Mouse (Mus musculus) liver, adult 2 months (tissue): ENCODE data around the gene Rplp2. TPM values are rescaled to one million over a fixed set of nuclear protein-coding genes. Genes with fewer than 3 reads are reported as not detected.

Experiments
- DNase-seq: peaks from one replicate; pipeline ENCODE4 v3.0.0-alpha.2; 2011; ENCODE audit warnings: low read depth, low spot score; ENCODE audit errors: extremely low read depth
- H3K27ac ChIP-seq: fragments of 200-500 bp; replicated peaks from 2 replicates; pipeline ENCODE4 v1.5.1; 2012; ENCODE audit warnings: low read depth, mild to moderate bottlenecking, control low read depth, inconsistent platforms, low read length; ENCODE audit not compliant: insufficient read depth
- H3K27me3 ChIP-seq: fragments of 200-500 bp; 2 replicates; pipeline ENCODE4 v1.6.1; 2012; ENCODE audit warnings: mild to moderate bottlenecking, moderate library complexity, low read length, inconsistent platforms; ENCODE audit not compliant: control insufficient read depth, insufficient read depth
- H3K36me3 ChIP-seq: fragments of 200-500 bp; 2 replicates; pipeline ENCODE4 v1.6.1; 2012; ENCODE audit warnings: low read length, inconsistent platforms; ENCODE audit not compliant: control insufficient read depth, insufficient read depth
- H3K4me1 ChIP-seq: fragments of 200-500 bp; 2 replicates; pipeline ENCODE4 v1.6.1; 2011; ENCODE audit warnings: low read length; ENCODE audit not compliant: control insufficient read depth, insufficient read depth
- H3K4me3 ChIP-seq: fragments of 200-500 bp; 2 replicates; pipeline ENCODE4 v1.5.1; 2011; ENCODE audit warnings: low read depth, mild to moderate bottlenecking, control low read depth, low read length, moderate library complexity; ENCODE audit not compliant: insufficient read depth
- H3K79me2 ChIP-seq: fragments of 200-500 bp; 2 replicates; pipeline ENCODE4 v1.6.1; 2012; ENCODE audit warnings: inconsistent platforms, mild to moderate bottlenecking, low read length, moderate library complexity; ENCODE audit not compliant: control insufficient read depth, insufficient read depth
- H3K9ac ChIP-seq: fragments of 200-500 bp; 2 replicates; pipeline ENCODE4 v1.6.1; 2012; ENCODE audit warnings: low read depth, mild to moderate bottlenecking, control low read depth, inconsistent platforms, low read length
- CTCF ChIP-seq: fragments of 200-500 bp; IDR thresholded peaks from 2 replicates; pipeline ENCODE4 v1.5.1; 2011; ENCODE audit warnings: low read depth, low read length, control low read depth
- POLR2A ChIP-seq: fragments of 200-500 bp; IDR thresholded peaks from 2 replicates; pipeline ENCODE4 v1.6.1; 2011; ENCODE audit warnings: low read length, control low read depth; ENCODE audit not compliant: insufficient read depth; ENCODE audit errors: extremely low read depth
- whole genome bisulfite sequencing: fragments of 180-500 bp; shearing (Covaris S2); methylation state at CpG from one replicate; pipeline ENCODE4 v1.1.7; 2018; 5-methylcytosine and 5-hydroxymethylcytosine counted together
- polyA plus RNA-seq: library from polyadenylated mRNA; depleted of rRNA; stranded (reverse); fragments of >200 nt; gene quantifications from 2 replicates; pipeline ENCODE4 v1.2.3, GENCODE M21; 2012
- total RNA-seq: library from RNA; depleted of rRNA; stranded (reverse); fragments of >200 nt; gene quantifications from 2 replicates; pipeline ENCODE4 v1.2.3, GENCODE M21; 2014

Gene Rplp2
- total and polyA plus RNA-seq, 2 experiments = 255 to 286 TPM

DNA sequence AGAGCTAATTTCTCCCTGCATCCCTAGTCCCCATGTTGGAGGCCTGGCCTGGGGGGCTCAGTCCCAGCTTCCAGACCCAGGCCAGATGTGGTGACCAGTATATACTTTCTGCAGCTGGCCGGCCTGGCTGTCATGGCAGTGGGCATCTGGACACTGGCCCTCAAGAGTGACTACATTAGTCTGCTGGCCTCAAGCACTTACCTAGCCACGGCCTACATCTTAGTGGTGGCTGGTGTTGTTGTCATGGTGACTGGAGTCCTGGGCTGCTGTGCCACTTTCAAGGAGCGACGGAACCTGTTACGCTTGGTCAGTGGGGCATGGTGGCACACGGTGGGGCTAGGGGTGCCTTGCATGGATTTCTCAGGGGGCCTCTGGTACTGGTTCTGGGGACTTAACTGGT lies 22.2 kb downstream of the Rplp2 start:
- TF ChIP-seq POLR2A = no peak
- no peak for TF ChIP-seq CTCF
- no peak for DNase-seq
- no peak overlapping the region for H3K4me3 ChIP-seq
- H3K4me1 ChIP-seq = peaks cover 25% of the 10 kb centered on the region
- no peak overlapping the region; the same call in 1 of the 2 replicates for H3K9ac ChIP-seq
- 92% methylated on average over 6 of the region's 6 CpGs for WGBS
- H3K27ac ChIP-seq = peak overlapping the region; percentile 7; the same call in 1 of the 2 replicates
- peaks cover 10% of the 10 kb centered on the region; the same call in 1 of the 2 replicates for H3K79me2 ChIP-seq
- H3K27me3 ChIP-seq = no peaks in the 10 kb centered on the region
- peaks cover 8% of the 10 kb centered on the region; the same call in 1 of the 2 replicates for H3K36me3 ChIP-seq

DNA sequence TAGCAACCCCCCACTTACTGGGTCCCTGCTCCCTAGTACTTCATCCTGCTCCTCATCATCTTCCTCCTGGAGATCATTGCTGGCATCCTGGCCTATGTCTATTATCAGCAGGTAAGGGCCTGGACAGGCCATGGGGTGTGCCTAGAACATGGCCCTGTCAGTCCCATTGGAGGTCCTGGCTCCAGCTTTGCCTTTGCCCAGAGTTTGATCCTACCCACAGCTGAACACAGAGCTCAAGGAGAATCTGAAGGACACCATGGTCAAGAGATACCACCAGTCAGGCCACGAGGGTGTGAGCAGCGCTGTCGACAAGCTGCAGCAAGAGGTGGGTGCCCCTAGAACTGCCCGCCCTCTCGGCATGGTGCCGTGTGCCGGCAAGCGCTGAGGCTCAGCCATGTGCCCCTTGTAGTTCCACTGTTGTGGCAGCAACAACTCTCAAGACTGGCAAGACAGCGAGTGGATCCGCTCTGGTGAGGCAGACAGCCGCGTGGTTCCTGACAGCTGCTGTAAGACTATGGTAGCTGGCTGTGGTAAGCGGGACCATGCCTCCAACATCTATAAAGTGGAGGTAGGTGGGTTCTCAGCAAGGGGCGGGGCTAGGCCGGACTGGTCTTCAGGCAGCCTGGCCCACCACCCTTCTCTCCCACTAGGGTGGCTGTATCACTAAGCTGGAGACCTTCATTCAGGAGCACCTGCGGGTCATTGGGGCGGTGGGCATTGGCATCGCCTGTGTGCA lies 22.9 kb downstream of the Rplp2 start:
- H3K4me1 ChIP-seq = peaks cover 27% of the 10 kb centered on the region
- H3K9ac ChIP-seq = no peak overlapping the region
- 95% methylated on average over 18 of the region's 18 CpGs for WGBS
- no peak overlapping the region for H3K27ac ChIP-seq
- H3K4me3 ChIP-seq = no peak overlapping the region
- peaks cover 8% of the 10 kb centered on the region; the same call in 1 of the 2 replicates for H3K36me3 ChIP-seq
- DNase-seq = no peak
- H3K27me3 ChIP-seq = no peaks in the 10 kb centered on the region
- H3K79me2 ChIP-seq = peaks cover 16% of the 10 kb centered on the region; the same call in 1 of the 2 replicates
- TF ChIP-seq POLR2A = no peak
- no peak for TF ChIP-seq CTCF

DNA sequence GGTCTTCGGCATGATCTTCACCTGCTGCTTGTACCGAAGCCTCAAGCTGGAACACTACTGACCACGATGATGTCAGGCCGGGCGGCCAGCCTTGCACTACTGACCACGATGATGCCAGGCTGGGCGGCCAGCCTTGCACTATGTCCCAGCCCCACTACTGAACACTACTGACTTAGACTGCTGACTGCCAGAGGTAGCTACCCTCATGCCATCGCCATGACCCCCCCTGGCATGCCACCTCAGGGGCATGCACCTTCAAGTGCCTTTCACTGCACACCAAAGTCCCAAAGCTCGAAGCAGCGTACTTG lies 23.4 kb downstream of the Rplp2 start:
- Histone ChIP-seq H3K79me2 (peaks cover 16% of the 10 kb centered on the region; the same call in 1 of the 2 replicates), H3K4me1 (peaks cover 25% of the 10 kb centered on the region), H3K4me3 (no peak overlapping the region), H3K27me3 (no peaks in the 10 kb centered on the region), H3K36me3 (peaks cover 8% of the 10 kb centered on the region; the same call in 1 of the 2 replicates), H3K27ac (no peak overlapping the region), H3K9ac (no peak overlapping the region)
- no peak for TF ChIP-seq POLR2A
- no peak for TF ChIP-seq CTCF
- no peak for DNase-seq
- 95% methylated on average over 10 of the region's 10 CpGs for WGBS

DNA sequence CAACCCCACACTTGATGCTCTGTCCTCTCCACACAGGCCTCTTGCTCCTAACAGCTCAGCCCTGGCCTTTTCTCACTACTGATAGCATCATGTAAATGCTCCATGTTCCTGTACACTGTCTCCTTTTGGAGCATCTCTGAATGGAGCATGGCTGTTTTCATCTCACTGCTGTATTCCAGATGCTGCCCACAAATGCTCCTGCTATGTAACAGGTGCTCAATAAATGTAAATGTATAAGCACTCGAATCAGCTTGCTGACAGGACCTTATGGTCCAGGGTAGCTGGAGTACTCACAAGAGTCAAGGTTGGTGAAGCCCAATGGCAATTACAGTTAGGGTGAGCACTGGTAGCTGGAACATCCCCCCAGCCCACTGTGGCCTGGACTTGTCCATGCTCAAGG lies 24.1 kb downstream of the Rplp2 start:
- Histone ChIP-seq H3K9ac (no peak overlapping the region), H3K36me3 (peaks cover 8% of the 10 kb centered on the region; the same call in 1 of the 2 replicates), H3K79me2 (peaks cover 16% of the 10 kb centered on the region; the same call in 1 of the 2 replicates), H3K27me3 (no peaks in the 10 kb centered on the region), H3K4me3 (no peak overlapping the region), H3K4me1 (peaks cover 22% of the 10 kb centered on the region), H3K27ac (no peak overlapping the region)
- 97% methylated on average over 1 of the region's 1 CpGs for WGBS
- TF ChIP-seq POLR2A (no peak), CTCF (no peak)
- DNase-seq = no peak

DNA sequence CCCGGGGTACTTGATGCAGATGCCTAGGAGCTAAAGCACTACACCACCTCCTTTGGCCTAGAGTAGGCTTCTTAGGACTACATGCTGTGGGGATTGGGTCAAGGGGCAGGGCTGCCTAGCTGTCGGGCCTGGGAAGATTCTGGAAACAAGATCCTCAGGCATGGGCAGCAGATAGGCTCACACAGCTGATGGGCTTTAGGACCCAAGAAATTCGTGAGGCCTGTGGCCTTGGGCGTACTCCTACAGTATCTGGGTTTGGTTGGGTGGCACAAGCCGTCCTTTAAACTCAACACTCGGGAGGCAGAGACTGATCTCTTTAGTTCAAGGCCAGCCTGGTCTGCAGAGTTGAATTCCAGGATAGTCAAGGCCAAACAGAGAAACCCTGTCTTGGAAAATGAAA lies 25.1 kb downstream of the Rplp2 start:
- H3K79me2 ChIP-seq = peaks cover 16% of the 10 kb centered on the region; the same call in 1 of the 2 replicates
- no peaks in the 10 kb centered on the region for H3K27me3 ChIP-seq
- no peak overlapping the region for H3K27ac ChIP-seq
- peaks cover 24% of the 10 kb centered on the region for H3K4me1 ChIP-seq
- H3K9ac ChIP-seq = no peak overlapping the region
- TF ChIP-seq POLR2A (no peak), CTCF (no peak)
- H3K36me3 ChIP-seq = peaks cover 8% of the 10 kb centered on the region; the same call in 1 of the 2 replicates
- DNase-seq = no peak
- H3K4me3 ChIP-seq = no peak overlapping the region
- 78% methylated on average over 6 of the region's 6 CpGs for WGBS

DNA sequence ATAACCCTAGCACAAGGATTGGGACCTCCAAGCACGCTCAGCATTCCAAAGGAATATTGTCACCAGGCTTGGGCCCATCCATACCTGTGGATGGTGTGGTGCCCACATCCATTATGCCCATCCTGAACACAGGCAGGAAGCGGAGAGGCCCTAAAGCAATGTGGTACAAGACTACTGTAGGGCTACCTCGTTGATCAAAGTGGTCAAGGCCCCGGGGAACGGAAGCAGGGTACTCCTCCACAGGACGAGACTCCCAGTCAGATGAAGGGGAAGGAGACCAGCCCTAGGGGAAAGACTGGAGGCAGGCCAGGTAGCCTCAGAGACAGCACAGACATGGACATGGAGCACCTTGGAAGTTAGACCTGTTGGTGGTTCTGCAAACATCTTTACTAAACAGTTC lies 25.6 kb downstream of the Rplp2 start:
- no peak for DNase-seq
- H3K4me3 ChIP-seq = no peak overlapping the region
- 86% methylated on average over 6 of the region's 6 CpGs for WGBS
- peaks cover 8% of the 10 kb centered on the region; the same call in 1 of the 2 replicates for H3K36me3 ChIP-seq
- no peak overlapping the region for H3K27ac ChIP-seq
- peaks cover 29% of the 10 kb centered on the region for H3K4me1 ChIP-seq
- no peak for TF ChIP-seq CTCF
- no peak for TF ChIP-seq POLR2A
- no peaks in the 10 kb centered on the region for H3K27me3 ChIP-seq
- H3K79me2 ChIP-seq = peaks cover 21% of the 10 kb centered on the region; the same call in 1 of the 2 replicates
- no peak overlapping the region for H3K9ac ChIP-seq
